In genomic region chr1:30786583-30786982, GRCm38 (mm10) we compare ENCODE assay signal across 24 mouse cellular contexts.
A peak's percentile ranks its signal among the peaks of the same experiment; 100 is the strongest.
DNase-seq lines count a peak whose midpoint lies in the region; ATAC-seq and TF ChIP-seq lines count a peak whose summit lies in the region.
"Had no signal": no experiment of that assay in that cellular context is flagged by ENCODE, and none has a peak within 500 bp of the region (broad histone marks: within the 10 kb centered on the region; RNA-seq: fewer than 3 reads in every experiment).

No protein-coding gene starts in this region.

- H3K4me3 ChIP-seq in heart, embryonic 11.5 days (ENCODE audit: low read depth, low read length) = no peak overlapping the region
- 0 out of 4 replicates have a peak overlapping the region, but pooled peaks of 1 of the 2 experiments have one; percentile 2 for H3K4me3 ChIP-seq in heart, embryonic 14.5 days (ENCODE audit: control insufficient read depth in 1 of 2, insufficient read depth in 1 of 2, low read depth in 1 of 2, low read length in 2 of 2)
- 0 out of 2 replicates have a peak overlapping the region, but pooled peaks have one; percentile 2 for H3K4me3 ChIP-seq in heart, postnatal 0 days (ENCODE audit: low read depth, low read length)
- no peak overlapping the region for H3K4me3 ChIP-seq in midbrain, embryonic 13.5 days (replicated peaks)
- H3K4me3 ChIP-seq in liver, embryonic 11.5 days (ENCODE audit: low read depth, low read length) = no peak overlapping the region
- H3K4me3 ChIP-seq: embryonic facial prominence, embryonic 12.5 days; embryonic facial prominence, embryonic 15.5 days; gastrocnemius, adult 2 months; hindbrain, embryonic 12.5 days; hindbrain, embryonic 15.5 days had no signal

- H3K36me3 ChIP-seq in heart, embryonic 11.5 days (ENCODE audit: control insufficient read depth, insufficient read depth, low read length) = no peaks in the 10 kb centered on the region
- no peaks in the 10 kb centered on the region for H3K36me3 ChIP-seq in heart, embryonic 14.5 days (ENCODE audit: control insufficient read depth, insufficient read depth, low read length)
- H3K36me3 ChIP-seq in heart, postnatal 0 days (replicated peaks; ENCODE audit: control insufficient read depth, insufficient read depth, low read length) = no peaks in the 10 kb centered on the region
- no peaks in the 10 kb centered on the region for H3K36me3 ChIP-seq in midbrain, embryonic 13.5 days
- no peaks in the 10 kb centered on the region for H3K36me3 ChIP-seq in liver, embryonic 11.5 days (ENCODE audit: control insufficient read depth, insufficient read depth, low read length)
- H3K36me3 ChIP-seq: embryonic facial prominence, embryonic 12.5 days; embryonic facial prominence, embryonic 15.5 days; hindbrain, embryonic 12.5 days; hindbrain, embryonic 15.5 days had no signal

- no peak overlapping the region for H3K9ac ChIP-seq in heart, embryonic 11.5 days (ENCODE audit: low read depth, low read length)
- H3K9ac ChIP-seq in heart, embryonic 14.5 days (ENCODE audit: low read length) = peak overlapping the region; percentile 42; the same call in 1 of the 2 replicates
- H3K9ac ChIP-seq in heart, postnatal 0 days (replicated peaks; ENCODE audit: low read depth, low read length) = no peak overlapping the region; the same call in 1 of the 2 replicates
- no peak overlapping the region for H3K9ac ChIP-seq in midbrain, embryonic 13.5 days (replicated peaks)
- H3K9ac ChIP-seq in liver, embryonic 11.5 days (ENCODE audit: low read depth, low read length) = no peak overlapping the region
- H3K9ac ChIP-seq: embryonic facial prominence, embryonic 12.5 days; embryonic facial prominence, embryonic 15.5 days; forebrain, postnatal 0 days; hindbrain, embryonic 12.5 days; hindbrain, embryonic 15.5 days had no signal

- H3K27me3 ChIP-seq in heart, embryonic 11.5 days (ENCODE audit: control insufficient read depth, insufficient read depth, low read length) = no peaks in the 10 kb centered on the region
- H3K27me3 ChIP-seq in heart, embryonic 14.5 days (ENCODE audit: control insufficient read depth, insufficient read depth, low read length) = no peaks in the 10 kb centered on the region
- H3K27me3 ChIP-seq in heart, postnatal 0 days (ENCODE audit: control insufficient read depth, insufficient read depth, low read length) = no peaks in the 10 kb centered on the region
- no peaks in the 10 kb centered on the region for H3K27me3 ChIP-seq in midbrain, embryonic 13.5 days
- H3K27me3 ChIP-seq in liver, embryonic 11.5 days (replicated peaks; ENCODE audit: control insufficient read depth, insufficient read depth, low read length) = no peaks in the 10 kb centered on the region
- H3K27me3 ChIP-seq: embryonic facial prominence, embryonic 12.5 days; embryonic facial prominence, embryonic 15.5 days; hindbrain, embryonic 12.5 days; hindbrain, embryonic 15.5 days; Patski had no signal

- ATAC-seq in heart, embryonic 11.5 days (replicated peaks; ENCODE audit: insufficient number of reproducible peaks, low FRiP score, low TSS enrichment) = no peak
- peak; percentile 56 for ATAC-seq in heart, embryonic 14.5 days (ENCODE audit: insufficient number of reproducible peaks, insufficient read depth, low FRiP score, low read depth)
- ATAC-seq in heart, postnatal 0 days (ENCODE audit: insufficient read depth, low read depth) = peak; percentile 82
- no peak for ATAC-seq in midbrain, embryonic 13.5 days
- ATAC-seq in liver, embryonic 11.5 days (replicated peaks; ENCODE audit: low FRiP score) = no peak
- ATAC-seq: forebrain, embryonic 14.5 days; forebrain, postnatal 0 days; intestine, postnatal 0 days; Patski had no signal

- 0 out of 2 replicates have a peak, but pooled peaks cover 2% of the 10 kb centered on the region for H3K4me1 ChIP-seq in heart, embryonic 11.5 days (ENCODE audit: control insufficient read depth, insufficient read depth, low read length)
- H3K4me1 ChIP-seq in heart, embryonic 14.5 days (ENCODE audit: control insufficient read depth in 2 of 2, insufficient read depth in 2 of 2, low read length in 2 of 2) = peaks cover 0 to 17% of the 10 kb centered on the region in 2 experiments; a peak in 3 of 4 replicates
- no peaks in the 10 kb centered on the region; the same call in 1 of the 2 replicates for H3K4me1 ChIP-seq in heart, postnatal 0 days (ENCODE audit: control insufficient read depth, insufficient read depth)
- no peaks in the 10 kb centered on the region for H3K4me1 ChIP-seq in midbrain, embryonic 13.5 days (replicated peaks)
- no peaks in the 10 kb centered on the region for H3K4me1 ChIP-seq in liver, embryonic 11.5 days (replicated peaks; ENCODE audit: control insufficient read depth, insufficient read depth, low read length)
- H3K4me1 ChIP-seq: embryonic facial prominence, embryonic 12.5 days; embryonic facial prominence, embryonic 15.5 days; hindbrain, embryonic 12.5 days; hindbrain, embryonic 15.5 days had no signal

- peak; percentile 82 for DNase-seq in heart, adult 11 months
- DNase-seq in heart, postnatal 25 days (ENCODE audit: low spot score) = no peak
- DNase-seq in heart, postnatal 14 days = no peak
- DNase-seq in heart, postnatal 0 days (ENCODE audit: low spot score) = peak; percentile 76
- DNase-seq in liver, embryonic 11.5 days (ENCODE audit: low spot score) = no peak
- DNase-seq: adrenal gland, postnatal 10 days; cerebellum, adult 11 months; cerebellum, adult 2 months; cerebellum, adult 9-11 months; cerebellum, postnatal 25 days; forebrain, postnatal 0 days; gastrocnemius, adult 2 months; gastrocnemius, postnatal 25 days; kidney, adult 2 months had no signal

- 45% methylated on average over 9 of the region's 9 CpGs for WGBS in heart, embryonic 11.5 days (ENCODE audit: insufficient replicate concordance)
- 25% methylated on average over 9 of the region's 9 CpGs for WGBS in heart, embryonic 14.5 days
- whole genome bisulfite sequencing in heart, postnatal 0 days = 25% methylated on average over 9 of the region's 9 CpGs
- WGBS in midbrain, embryonic 13.5 days = 91% methylated on average over 9 of the region's 9 CpGs
- WGBS in liver, embryonic 11.5 days = 79% methylated on average over 9 of the region's 9 CpGs

- no peak for TF ChIP-seq EP300 in heart, postnatal 0 days (IDR thresholded peaks at IDR 0.05; ENCODE audit: low read depth)

- H3K4me2 ChIP-seq in heart, embryonic 11.5 days = peak overlapping the region; percentile 6
- H3K4me2 ChIP-seq in heart, embryonic 14.5 days (ENCODE audit: low read length) = peak overlapping the region; percentile 50
- peak overlapping the region; percentile 50 for H3K4me2 ChIP-seq in heart, postnatal 0 days (ENCODE audit: low read depth, low read length)
- H3K4me2 ChIP-seq in midbrain, embryonic 13.5 days (replicated peaks) = no peak overlapping the region
- H3K4me2 ChIP-seq in liver, embryonic 11.5 days = no peak overlapping the region
- H3K4me2 ChIP-seq: embryonic facial prominence, embryonic 12.5 days; embryonic facial prominence, embryonic 15.5 days; hindbrain, embryonic 12.5 days; hindbrain, embryonic 15.5 days had no signal

- peak overlapping the region; percentile 77 for H3K27ac ChIP-seq in heart, embryonic 11.5 days (ENCODE audit: low read depth, low read length)
- peak overlapping the region; percentile 88 to 92 for H3K27ac ChIP-seq in heart, embryonic 14.5 days (replicated peaks in 1 of 2; ENCODE audit: control insufficient read depth in 1 of 2, insufficient read depth in 1 of 2, low read depth in 2 of 2, low read length in 2 of 2)
- H3K27ac ChIP-seq in heart, postnatal 0 days (ENCODE audit: low read depth) = peak overlapping the region; percentile 81
- no peak overlapping the region for H3K27ac ChIP-seq in midbrain, embryonic 13.5 days
- no peak overlapping the region for H3K27ac ChIP-seq in liver, embryonic 11.5 days (ENCODE audit: low read depth, low read length)
- H3K27ac ChIP-seq: embryonic facial prominence, embryonic 12.5 days; embryonic facial prominence, embryonic 15.5 days; gastrocnemius, adult 2 months; hindbrain, embryonic 12.5 days; hindbrain, embryonic 15.5 days had no signal

- H3K9me3 ChIP-seq in heart, embryonic 11.5 days (replicated peaks; ENCODE audit: control insufficient read depth, low read length) = no peaks in the 10 kb centered on the region
- H3K9me3 ChIP-seq in heart, embryonic 14.5 days (ENCODE audit: control insufficient read depth, low read length) = no peaks in the 10 kb centered on the region
- H3K9me3 ChIP-seq in heart, postnatal 0 days (replicated peaks; ENCODE audit: control insufficient read depth, low read length) = 0 out of 2 replicates have a peak, but pooled peaks cover 3% of the 10 kb centered on the region
- H3K9me3 ChIP-seq in midbrain, embryonic 13.5 days = no peaks in the 10 kb centered on the region
- H3K9me3 ChIP-seq in liver, embryonic 11.5 days (ENCODE audit: control insufficient read depth, low read length) = no peaks in the 10 kb centered on the region
- H3K9me3 ChIP-seq: embryonic facial prominence, embryonic 12.5 days; embryonic facial prominence, embryonic 15.5 days; hindbrain, embryonic 12.5 days; hindbrain, embryonic 15.5 days had no signal

- intact Hi-C loops in heart, postnatal 25 days (cut with DNase I) = no loop called here
- intact Hi-C loops in heart, postnatal 14 days (cut with DNase I) = no loop called here

- TF ChIP-seq CTCF in heart, postnatal 0 days (IDR thresholded peaks at IDR 0.05; ENCODE audit: low read depth) = no peak

Comparison
In these comparisons a context has a peak if more than half of its experiments do, and no peak if none do; other contexts are left out.
1. DNase-seq: peak in heart, adult 11 months (single experiment) and heart, postnatal 0 days (single experiment); none in heart, postnatal 25 days (single experiment), heart, postnatal 14 days (0 of 2) and liver, embryonic 11.5 days (single experiment).
2. ATAC-seq: peak in heart, embryonic 14.5 days (single experiment) and heart, postnatal 0 days (single experiment); none in heart, embryonic 11.5 days (single experiment), midbrain, embryonic 13.5 days (single experiment) and liver, embryonic 11.5 days (single experiment).
3. H3K27ac ChIP-seq: peak in heart, embryonic 11.5 days (single experiment), heart, embryonic 14.5 days (2 of 2) and heart, postnatal 0 days (single experiment); none in midbrain, embryonic 13.5 days (single experiment) and liver, embryonic 11.5 days (single experiment).
4. H3K4me2 ChIP-seq: peak in heart, embryonic 11.5 days (single experiment), heart, embryonic 14.5 days (single experiment) and heart, postnatal 0 days (single experiment); none in midbrain, embryonic 13.5 days (single experiment) and liver, embryonic 11.5 days (single experiment).